Mouse (Mus musculus) kidney, adult 2 months (tissue): ENCODE results near the gene Zfp446. TPM values are rescaled to one million over a fixed set of nuclear protein-coding genes. Genes with fewer than 3 reads are reported as not detected.
A peak's percentile ranks its signal among the peaks of the same experiment; 100 is the strongest.
"Not testable (repeated sequence)": the region's sequence is repeated elsewhere in the genome, so short reads cannot be mapped to it uniquely, and the experiment has no call there.

Source experiments
- DNase-seq: peaks from one replicate; pipeline ENCODE4 v3.0.0; 2021
- H3K27ac ChIP-seq: fragments of 200-500 bp; 2 replicates; pipeline ENCODE4 v1.5.1; 2012; ENCODE audit warnings: low read depth, low read length, control low read depth, inconsistent platforms; ENCODE audit not compliant: insufficient read depth
- H3K27me3 ChIP-seq: fragments of 200-500 bp; replicated peaks from 2 replicates; pipeline ENCODE4 v1.6.1; 2012; ENCODE audit warnings: mild to moderate bottlenecking, moderate library complexity, low read length, inconsistent platforms; ENCODE audit not compliant: control insufficient read depth, insufficient read depth
- H3K36me3 ChIP-seq: fragments of 200-500 bp; 2 replicates; pipeline ENCODE4 v1.6.1; 2012; ENCODE audit warnings: mild to moderate bottlenecking, moderate library complexity, low read length, inconsistent platforms; ENCODE audit not compliant: control insufficient read depth, insufficient read depth
- H3K4me1 ChIP-seq: fragments of 200-500 bp; 2 replicates; pipeline ENCODE4 v1.6.1; 2011; ENCODE audit warnings: low read length; ENCODE audit not compliant: control insufficient read depth, insufficient read depth
- H3K4me3 ChIP-seq: fragments of 200-500 bp; 2 replicates; pipeline ENCODE4 v1.5.1; 2011; ENCODE audit warnings: mild to moderate bottlenecking, low read depth, low read length, control low read depth; ENCODE audit not compliant: insufficient read depth
- CTCF ChIP-seq: fragments of 200-500 bp; conservative IDR thresholded peaks from 2 replicates; pipeline ENCODE4 v1.5.1; 2011; ENCODE audit warnings: low read depth, mild to moderate bottlenecking, control low read depth, low read length, moderate library complexity, mixed read lengths; ENCODE audit not compliant: insufficient read depth, insufficient read length
- POLR2A ChIP-seq: fragments of 200-500 bp; IDR thresholded peaks from one replicate; pipeline ENCODE4 v1.6.1; 2011; ENCODE audit warnings: low read depth, low read length, control low read depth
- WGBS: fragments of 180-500 bp; shearing (Covaris S2); methylation state at CpG from one replicate; pipeline ENCODE4 v1.1.7; 2018; 5-methylcytosine and 5-hydroxymethylcytosine counted together
- polyA plus RNA-seq: library from polyadenylated mRNA; depleted of rRNA; stranded (reverse); fragments of >200 nt; gene quantifications from 2 replicates; pipeline ENCODE4 v1.2.3, GENCODE M21; 2012; rRNA removed

Zfp446 gene
- 5.4 and 6.2 TPM in 2 replicates for polyA plus RNA-seq

GRCm38 (mm10) chr7:12977682-12978389 lies at the start of gene Zfp446:
TSS of gene Zfp446 (plus strand) at chr7:12977848.
- Histone ChIP-seq H3K4me3 (peak within 1 kb of the TSS; percentile 90), H3K27ac (peak within 1 kb of the TSS; percentile 99), H3K36me3 (no peaks in the 10 kb centered on the region), H3K4me1 (no peaks in the 10 kb centered on the region), H3K27me3 (no peaks in the 10 kb centered on the region)
- TF ChIP-seq CTCF (no peak), POLR2A (peak; percentile 82)
- WGBS, result under 1% methylated on average over 49 of the region's 49 CpGs
- DNase-seq, result peak; percentile 99

- DNase-seq, result no peak
- H3K27me3 ChIP-seq, result no peaks in the 10 kb centered on the region
- no peak overlapping the region for H3K4me3 ChIP-seq
- no peaks in the 10 kb centered on the region for H3K36me3 ChIP-seq
- H3K27ac ChIP-seq, result no peak overlapping the region
- TF ChIP-seq CTCF, result no peak
- H3K4me1 ChIP-seq, result no peaks in the 10 kb centered on the region
- WGBS, result 82% methylated on average over 4 of the region's 4 CpGs
Observed at GRCm38 (mm10) chr7:12933615-12934140, 44.0 kb upstream of the Zfp446 start.

- no peak for DNase-seq
- no peaks in the 10 kb centered on the region for H3K27me3 ChIP-seq
- no peak overlapping the region for H3K4me3 ChIP-seq
- H3K27ac ChIP-seq, result no peak overlapping the region
- WGBS, result 74% methylated on average over 3 of the region's 3 CpGs
- H3K36me3 ChIP-seq, result no peaks in the 10 kb centered on the region
- H3K4me1 ChIP-seq, result no peaks in the 10 kb centered on the region
- no peak for TF ChIP-seq CTCF
- no peak for TF ChIP-seq POLR2A
Observed at GRCm38 (mm10) chr7:12934808-12935207, 42.8 kb upstream of the Zfp446 start.

GRCm38 (mm10) chr7:12937254-12937803 lies 40.3 kb upstream of the Zfp446 start:
- 89% methylated on average over 4 of the region's 4 CpGs for WGBS

GRCm38 (mm10) chr7:12940599-12940998 lies 37.0 kb upstream of the Zfp446 start:
- no peak for TF ChIP-seq CTCF
- TF ChIP-seq POLR2A, result no peak
- Histone ChIP-seq H3K4me3 (no peak overlapping the region), H3K36me3 (no peaks in the 10 kb centered on the region), H3K27ac (no peak overlapping the region), H3K27me3 (no peaks in the 10 kb centered on the region), H3K4me1 (no peaks in the 10 kb centered on the region)
- WGBS, result 85% methylated on average over 4 of the region's 4 CpGs
- DNase-seq, result no peak

More at GRCm38 (mm10) chr7:12937254-12937803, 40.3 kb upstream of the Zfp446 start:
- H3K27ac ChIP-seq, DNase-seq, H3K4me3 ChIP-seq, H3K4me1 ChIP-seq, H3K27me3 ChIP-seq, H3K36me3 ChIP-seq: not testable (repeated sequence)

GRCm38 (mm10) chr7:12943488-12943887 lies 34.2 kb upstream of the Zfp446 start:
- Histone ChIP-seq H3K36me3 (no peaks in the 10 kb centered on the region), H3K27me3 (no peaks in the 10 kb centered on the region), H3K4me3 (no peak overlapping the region), H3K27ac (no peak overlapping the region), H3K4me1 (no peaks in the 10 kb centered on the region)
- no peak for DNase-seq
- TF ChIP-seq POLR2A, result no peak
- TF ChIP-seq CTCF, result peak; percentile 51

GRCm38 (mm10) chr7:12949032-12949871 lies 28.4 kb upstream of the Zfp446 start:
- DNase-seq, result peak; percentile 98
- TF ChIP-seq POLR2A (no peak), CTCF (no peak)
- no peaks in the 10 kb centered on the region for H3K27me3 ChIP-seq
- WGBS, result 6% methylated on average over 35 of the region's 35 CpGs
- H3K4me1 ChIP-seq, result no peaks in the 10 kb centered on the region
- H3K36me3 ChIP-seq, result no peaks in the 10 kb centered on the region
- peak overlapping the region; percentile 76 for H3K4me3 ChIP-seq
- peak overlapping the region; percentile 32; the same call in 1 of the 2 replicates for H3K27ac ChIP-seq
